Mouse (Mus musculus) lung, postnatal 10 days (tissue): ENCODE results near the gene Cradd.
A peak's percentile ranks its signal among the peaks of the same experiment; 100 is the strongest.

Source experiments
- DNase-seq: peaks from one replicate; pipeline ENCODE4 v3.0.0; 2021

The Cradd gene

GRCm38 (mm10) chr10:95233044-95233443, 90.9 kb downstream of the Cradd start:
- no peak for DNase-seq

- peak; percentile 61 for DNase-seq
These were observed 91.4 kb downstream of the Cradd start for GRCm38 (mm10) chr10:95232554-95232953.

GRCm38 (mm10) chr10:95228192-95228591, 95.7 kb downstream of the Cradd start:
- DNase-seq: peak; percentile 37

- DNase-seq: no peak
These were observed 96.3 kb downstream of the Cradd start for GRCm38 (mm10) chr10:95227590-95227989.

- no peak for DNase-seq
These were observed 97.2 kb downstream of the Cradd start for GRCm38 (mm10) chr10:95226772-95227171.

GRCm38 (mm10) chr10:95225006-95225405, 98.9 kb downstream of the Cradd start:
- DNase-seq: no peak

- no peak for DNase-seq
These were observed 100.7 kb downstream of the Cradd start for GRCm38 (mm10) chr10:95223211-95223610.

GRCm38 (mm10) chr10:95221914-95222313, 102.0 kb downstream of the Cradd start:
- no peak for DNase-seq

GRCm38 (mm10) chr10:95220536-95220935, 103.4 kb downstream of the Cradd start:
- no peak for DNase-seq

- DNase-seq: peak; percentile 70
These were observed 105.3 kb downstream of the Cradd start for GRCm38 (mm10) chr10:95218683-95219060.

GRCm38 (mm10) chr10:95217956-95218682, 105.8 kb downstream of the Cradd start:
- peak; percentile 84 for DNase-seq

- DNase-seq: peak; percentile 51
These were observed 108.6 kb downstream of the Cradd start for GRCm38 (mm10) chr10:95215324-95215723.

- DNase-seq: no peak
These were observed 110.1 kb downstream of the Cradd start for GRCm38 (mm10) chr10:95213820-95214219.

GRCm38 (mm10) chr10:95213311-95213710, 110.6 kb downstream of the Cradd start:
- DNase-seq: no peak

- no peak for DNase-seq
These were observed 112.3 kb downstream of the Cradd start for GRCm38 (mm10) chr10:95211660-95212059.

GRCm38 (mm10) chr10:95210664-95211372, 113.1 kb downstream of the Cradd start:
- DNase-seq: no peak

GRCm38 (mm10) chr10:95210167-95210566, 113.8 kb downstream of the Cradd start:
- DNase-seq: no peak

GRCm38 (mm10) chr10:95207423-95207822, 116.5 kb downstream of the Cradd start:
- DNase-seq: no peak

GRCm38 (mm10) chr10:95201514-95201913, 122.4 kb downstream of the Cradd start:
- DNase-seq: no peak

- DNase-seq: peak; percentile 82
These were observed 123.6 kb downstream of the Cradd start for GRCm38 (mm10) chr10:95200323-95200722.

GRCm38 (mm10) chr10:95199541-95200269, 124.2 kb downstream of the Cradd start:
- no peak for DNase-seq

- peak; percentile 76 for DNase-seq
These were observed 126.6 kb downstream of the Cradd start for GRCm38 (mm10) chr10:95197377-95197776.

- peak; percentile 44 for DNase-seq
These were observed 128.2 kb downstream of the Cradd start for GRCm38 (mm10) chr10:95195719-95196118.

GRCm38 (mm10) chr10:95194776-95195175, 129.2 kb downstream of the Cradd start:
- DNase-seq: no peak
